Mouse (Mus musculus) liver, embryonic 11.5 days (tissue): ENCODE data around the gene Cradd. TPM values are rescaled to one million over a fixed set of nuclear protein-coding genes. Genes with fewer than 3 reads are reported as not detected.

Source experiments
- ATAC-seq: fragments of 200-750 bp; cut with Nextera tagmentation; replicated peaks from 2 replicates; pipeline ENCODE4 v1.8.0; 2017; ENCODE audit warnings: moderate number of reproducible peaks, mild to moderate bottlenecking, moderate TSS enrichment, moderate library complexity; ENCODE audit not compliant: low FRiP score
- DNase-seq: peaks from one replicate; pipeline ENCODE4 v3.0.0-alpha.2; 2017; ENCODE audit warnings: low spot score
- H3K27ac ChIP-seq: fragments of 300-500 bp; sonication (generic); 2 replicates; pipeline ENCODE4 v1.5.1; 2014; ENCODE audit warnings: mild to moderate bottlenecking, low read depth, low read length, control low read depth
- H3K27me3 ChIP-seq: fragments of 300-500 bp; sonication (generic); replicated peaks from 2 replicates; pipeline ENCODE4 v1.6.1; 2014; ENCODE audit warnings: low read length, mixed read lengths; ENCODE audit not compliant: control insufficient read depth, insufficient read depth
- H3K36me3 ChIP-seq: fragments of 300-500 bp; sonication (generic); 2 replicates; pipeline ENCODE4 v1.6.1; 2014; ENCODE audit warnings: mild to moderate bottlenecking, low read length, moderate library complexity, mixed read lengths; ENCODE audit not compliant: control insufficient read depth, insufficient read depth
- H3K4me1 ChIP-seq: fragments of 300-500 bp; sonication (generic); replicated peaks from 2 replicates; pipeline ENCODE4 v1.6.1; 2014; ENCODE audit warnings: low read length, mixed read lengths; ENCODE audit not compliant: control insufficient read depth, insufficient read depth
- H3K4me2 ChIP-seq: fragments of 300-500 bp; sonication (generic); 2 replicates; pipeline ENCODE4 v1.6.1; 2014; ENCODE audit warnings: mild to moderate bottlenecking, control low read depth, moderate library complexity
- H3K4me3 ChIP-seq: fragments of 300-500 bp; sonication (generic); 2 replicates; pipeline ENCODE4 v1.5.1; 2014; ENCODE audit warnings: low read depth, low read length, control low read depth
- H3K9ac ChIP-seq: fragments of 300-500 bp; sonication (generic); 2 replicates; pipeline ENCODE4 v1.6.1; 2014; ENCODE audit warnings: low read depth, low read length, control low read depth
- H3K9me3 ChIP-seq: fragments of 300-500 bp; sonication (generic); 2 replicates; pipeline ENCODE4 v1.6.1; 2016; ENCODE audit warnings: low read length, inconsistent platforms, mixed read lengths; ENCODE audit not compliant: control insufficient read depth
- WGBS: fragments of 180-500 bp; shearing (Covaris S2); extraction: QIAGEN DNeasy Blood & Tissue Kit; methylation state at CpG from one replicate; pipeline ENCODE4 v1.1.7; 2014; 5-methylcytosine and 5-hydroxymethylcytosine counted together
- polyA plus RNA-seq: library from polyadenylated mRNA; unstranded; fragments of >200 nt; fragmentation: Nextera tagmentation; extraction: Ambion mirVana; gene quantifications from 2 replicates; pipeline ENCODE4 v1.2.1, GENCODE M21; 2014

Cradd gene
- polyA plus RNA-seq, 1 experiment from 2014 or later: 10.5 TPM

DNA sequence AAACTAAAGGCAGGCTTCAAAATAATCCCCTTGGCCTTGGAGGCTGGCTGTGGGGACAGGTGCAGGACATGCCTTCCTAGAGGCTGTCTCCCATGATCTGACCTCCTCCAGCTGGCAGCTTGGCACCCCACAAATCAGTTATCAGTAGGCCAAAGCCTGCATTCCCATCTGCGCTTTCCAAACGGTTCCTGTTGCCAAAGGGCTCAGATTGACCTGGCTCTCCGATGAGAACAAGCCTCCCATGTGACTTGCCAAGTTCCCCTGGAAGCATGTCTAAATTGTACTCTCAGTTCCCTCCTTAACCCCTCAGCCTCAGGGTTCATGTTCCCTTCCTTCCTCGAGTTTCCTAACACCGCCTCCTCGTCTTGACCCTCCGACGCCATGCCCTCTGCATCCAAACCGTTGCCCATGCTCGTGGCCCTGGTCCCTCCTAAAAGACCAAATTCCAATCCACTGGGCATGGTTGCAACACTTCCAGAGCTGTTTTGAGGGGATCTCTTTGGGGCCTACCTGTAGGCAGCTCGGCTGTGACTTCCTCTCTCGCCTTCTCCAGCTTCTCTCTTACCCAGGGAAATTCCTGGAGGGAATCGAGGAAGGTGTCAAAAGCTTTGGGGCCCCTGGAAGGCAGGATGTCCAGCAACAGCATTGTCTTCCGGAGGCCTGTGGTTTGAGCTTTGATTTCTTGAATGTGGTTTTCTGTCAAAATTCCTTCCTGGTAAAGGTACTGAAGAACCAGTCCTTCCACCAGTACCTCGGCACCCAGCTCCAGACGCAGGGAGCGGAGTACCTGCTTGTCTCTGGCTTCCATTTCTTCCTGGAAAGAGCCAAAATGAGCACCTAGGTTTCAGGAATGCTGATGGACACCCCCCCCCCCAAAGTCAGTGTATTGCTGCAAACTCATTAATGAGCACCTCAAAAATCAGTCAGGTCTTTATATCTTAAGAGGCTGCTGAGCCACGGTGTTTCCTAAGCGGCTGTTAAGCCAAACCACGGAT, 1.6 kb downstream of the Cradd start:
- Histone ChIP-seq H3K4me2 (peak overlapping the region; percentile 76), H3K9ac (no peak overlapping the region), H3K4me3 (peak overlapping the region; percentile 74; the same call in 1 of the 2 replicates), H3K36me3 (no peaks in the 10 kb centered on the region), H3K9me3 (no peaks in the 10 kb centered on the region), H3K27ac (no peak overlapping the region), H3K27me3 (no peaks in the 10 kb centered on the region), H3K4me1 (peaks cover 12% of the 10 kb centered on the region)
- 56% methylated on average over 20 of the region's 20 CpGs for WGBS
- ATAC-seq (no peak), DNase-seq (no peak)

DNA sequence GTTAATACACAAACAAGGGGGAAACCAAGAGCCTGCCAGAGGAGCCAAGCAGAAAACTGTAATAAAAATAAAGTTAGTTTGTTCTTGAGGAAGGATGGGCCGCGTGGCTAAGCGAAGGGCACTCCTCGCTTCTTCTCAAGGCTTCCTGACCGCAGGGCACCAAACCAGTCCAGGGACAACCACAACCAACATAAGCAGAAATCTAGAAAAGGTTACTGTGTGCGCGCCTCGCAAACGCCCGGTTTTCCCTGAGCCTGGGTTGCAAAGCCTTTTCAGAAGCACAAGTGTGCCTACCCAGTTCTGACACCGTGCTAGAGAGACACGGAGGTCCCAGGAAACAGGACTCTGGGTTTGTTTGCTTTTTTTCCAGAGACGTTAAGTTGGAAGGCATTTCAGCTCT, 4.9 kb downstream of the Cradd start:
- no peaks in the 10 kb centered on the region for H3K9me3 ChIP-seq
- DNase-seq (no peak), ATAC-seq (no peak)
- no peak overlapping the region for H3K9ac ChIP-seq
- H3K36me3 ChIP-seq: no peaks in the 10 kb centered on the region
- WGBS: 86% methylated on average over 13 of the region's 13 CpGs
- H3K4me3 ChIP-seq: no peak overlapping the region
- H3K27ac ChIP-seq: no peak overlapping the region
- H3K27me3 ChIP-seq: no peaks in the 10 kb centered on the region
- peaks cover 19% of the 10 kb centered on the region for H3K4me1 ChIP-seq
- H3K4me2 ChIP-seq: no peak overlapping the region

DNA sequence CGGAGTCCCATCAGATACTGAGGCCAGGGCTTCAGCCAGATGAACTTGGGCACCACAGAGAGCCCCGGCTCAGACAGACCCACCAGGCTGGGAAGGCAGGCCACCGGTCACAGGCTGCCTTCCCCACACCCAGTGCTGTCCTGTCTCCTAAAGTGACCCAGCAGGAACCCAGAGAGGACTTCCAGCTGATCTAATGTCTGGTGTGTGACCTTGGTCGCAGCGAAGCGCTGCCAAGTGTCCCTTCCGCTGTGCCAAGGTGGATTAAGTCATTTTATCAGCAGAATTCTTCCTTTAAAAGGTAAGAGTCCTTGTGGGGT, 5.6 kb downstream of the Cradd start:
- ATAC-seq: no peak; the same call in 1 of the 2 replicates
- DNase-seq: no peak
- Histone ChIP-seq H3K36me3 (no peaks in the 10 kb centered on the region), H3K9me3 (no peaks in the 10 kb centered on the region), H3K27ac (no peak overlapping the region), H3K4me2 (no peak overlapping the region), H3K4me3 (no peak overlapping the region), H3K4me1 (peaks cover 19% of the 10 kb centered on the region), H3K9ac (no peak overlapping the region), H3K27me3 (no peaks in the 10 kb centered on the region)
- 89% methylated on average over 7 of the region's 7 CpGs for WGBS

DNA sequence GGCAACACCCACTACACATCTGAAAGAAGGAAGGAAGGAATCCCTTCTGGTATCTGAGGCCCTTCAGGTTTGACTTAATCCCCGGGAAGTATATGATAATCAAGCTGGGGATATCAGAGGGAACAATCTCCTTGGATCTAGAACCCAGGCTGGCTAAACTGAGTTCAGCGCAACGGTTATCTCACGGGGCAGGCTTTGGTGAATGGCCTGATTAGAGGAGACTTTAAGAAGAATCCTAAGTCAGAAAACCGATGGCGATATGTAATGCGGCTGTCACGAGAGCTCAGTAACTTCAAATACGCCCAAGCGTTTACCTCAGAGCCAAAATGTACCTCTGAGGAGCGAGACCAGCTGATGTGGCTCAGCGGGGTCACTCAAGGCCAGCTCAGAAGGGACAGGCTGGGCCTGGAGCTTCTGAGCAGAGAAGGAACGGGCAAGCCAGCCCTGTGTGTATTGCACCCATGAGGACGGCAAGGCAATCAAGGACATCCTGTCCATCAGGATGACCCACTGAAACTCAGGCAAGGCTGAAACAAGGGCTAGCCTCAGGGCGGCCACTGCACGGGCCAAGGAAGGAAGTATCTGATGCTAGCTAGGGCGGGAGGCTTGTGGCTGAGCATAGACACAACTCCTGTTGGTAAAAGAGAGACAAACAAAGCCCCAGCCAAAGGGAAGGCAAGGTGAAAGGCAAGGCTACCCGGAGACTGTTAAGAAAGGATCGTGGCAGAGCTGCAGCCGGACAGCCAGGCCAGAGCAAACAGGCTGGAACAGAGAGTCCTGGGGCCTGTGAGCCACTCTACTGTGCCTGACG, 6.1 kb downstream of the Cradd start:
- Histone ChIP-seq H3K9ac (no peak overlapping the region), H3K36me3 (no peaks in the 10 kb centered on the region), H3K9me3 (no peaks in the 10 kb centered on the region), H3K4me3 (no peak overlapping the region), H3K4me2 (no peak overlapping the region), H3K4me1 (peaks cover 17% of the 10 kb centered on the region), H3K27ac (no peak overlapping the region), H3K27me3 (no peaks in the 10 kb centered on the region)
- DNase-seq: no peak
- 0 out of 2 replicates have a peak, but pooled peaks have one; percentile 24 for ATAC-seq
- 74% methylated on average over 21 of the region's 21 CpGs for WGBS

DNA sequence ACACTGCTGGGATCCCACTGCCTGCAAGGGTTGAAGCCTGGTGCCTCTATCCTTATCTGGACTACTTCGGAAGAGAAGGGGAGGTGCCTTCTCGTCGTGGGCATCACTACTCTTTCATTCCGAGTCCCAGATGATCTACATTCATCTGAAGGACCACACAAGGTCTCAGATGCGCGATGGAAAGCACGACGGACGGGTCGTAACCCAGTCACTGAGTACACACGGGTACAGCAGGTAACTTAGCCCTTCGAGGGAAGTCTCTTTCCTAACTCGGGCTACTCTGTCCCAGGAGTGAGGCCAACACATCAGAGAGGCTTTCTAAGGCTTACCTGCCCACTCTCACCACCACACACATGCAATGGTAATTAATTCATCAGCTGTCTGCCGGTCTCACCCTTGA, 6.8 kb downstream of the Cradd start:
- Histone ChIP-seq H3K4me3 (no peak overlapping the region), H3K27ac (no peak overlapping the region), H3K4me2 (no peak overlapping the region), H3K9ac (no peak overlapping the region), H3K36me3 (no peaks in the 10 kb centered on the region), H3K4me1 (peaks cover 11% of the 10 kb centered on the region), H3K9me3 (no peaks in the 10 kb centered on the region), H3K27me3 (no peaks in the 10 kb centered on the region)
- WGBS: 73% methylated on average over 14 of the region's 14 CpGs
- DNase-seq (no peak), ATAC-seq (no peak)

DNA sequence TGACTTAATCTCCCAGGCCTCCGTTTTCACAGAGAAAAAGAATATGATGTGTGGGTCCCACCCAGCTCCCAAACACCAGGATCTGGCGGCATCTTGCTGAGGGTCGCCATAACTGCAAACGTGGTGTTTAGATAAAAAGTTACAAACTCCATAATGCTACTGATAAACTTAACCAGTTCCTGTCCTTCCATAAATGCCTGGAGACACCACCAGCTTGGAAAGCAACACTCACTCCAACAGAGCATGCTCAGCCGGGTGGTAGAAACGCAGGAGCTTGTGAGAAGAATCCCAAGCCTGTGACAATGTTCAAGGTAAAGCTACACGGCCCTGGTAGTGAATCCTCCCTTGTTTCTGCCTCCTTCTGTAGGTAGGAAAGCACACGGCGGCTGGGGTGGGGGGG, 7.3 kb downstream of the Cradd start:
- WGBS: 55% methylated on average over 9 of the region's 9 CpGs
- Histone ChIP-seq H3K27me3 (no peaks in the 10 kb centered on the region), H3K4me2 (no peak overlapping the region), H3K27ac (no peak overlapping the region), H3K4me1 (peaks cover 10% of the 10 kb centered on the region), H3K9me3 (no peaks in the 10 kb centered on the region), H3K9ac (no peak overlapping the region), H3K36me3 (no peaks in the 10 kb centered on the region), H3K4me3 (no peak overlapping the region)
- no peak for DNase-seq
- no peak for ATAC-seq

DNA sequence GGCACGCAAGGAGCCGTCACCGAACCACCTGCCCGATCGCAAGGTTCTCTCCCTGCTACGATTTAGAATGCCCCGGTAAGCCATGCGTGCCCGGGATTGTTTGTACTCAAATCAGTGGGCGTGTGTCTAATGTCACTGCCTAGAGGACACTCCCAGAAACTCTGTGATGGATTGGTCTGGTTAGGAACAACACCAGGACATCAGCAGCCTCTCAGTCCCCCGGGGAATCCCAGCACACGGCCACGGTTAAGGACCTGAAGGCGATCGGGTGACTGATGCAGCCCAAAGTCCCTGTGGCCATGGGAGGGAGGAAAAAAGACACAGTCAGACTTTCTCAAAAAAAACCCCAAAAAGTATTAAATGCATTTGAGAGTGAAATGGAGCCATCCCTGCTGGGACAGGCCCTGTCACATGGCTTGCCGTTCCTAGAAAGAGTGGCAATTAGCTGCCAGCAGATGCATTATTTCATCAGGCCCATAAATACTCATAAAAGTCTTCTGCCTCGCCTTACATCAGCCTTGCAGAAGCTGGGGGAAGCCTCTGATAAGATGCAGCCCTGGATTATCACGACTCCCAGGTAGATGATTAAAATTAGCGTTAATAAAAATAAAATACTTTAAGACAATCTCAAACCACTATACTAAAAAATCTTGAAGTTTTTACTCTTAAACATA, 8.0 kb downstream of the Cradd start:
- no peaks in the 10 kb centered on the region for H3K36me3 ChIP-seq
- no peak overlapping the region for H3K4me2 ChIP-seq
- ATAC-seq (no peak), DNase-seq (no peak)
- 68% methylated on average over 19 of the region's 19 CpGs for WGBS
- no peak overlapping the region for H3K4me3 ChIP-seq
- no peaks in the 10 kb centered on the region for H3K27me3 ChIP-seq
- no peaks in the 10 kb centered on the region for H3K9me3 ChIP-seq
- H3K27ac ChIP-seq: no peak overlapping the region
- H3K4me1 ChIP-seq: peaks cover 10% of the 10 kb centered on the region
- H3K9ac ChIP-seq: no peak overlapping the region

DNA sequence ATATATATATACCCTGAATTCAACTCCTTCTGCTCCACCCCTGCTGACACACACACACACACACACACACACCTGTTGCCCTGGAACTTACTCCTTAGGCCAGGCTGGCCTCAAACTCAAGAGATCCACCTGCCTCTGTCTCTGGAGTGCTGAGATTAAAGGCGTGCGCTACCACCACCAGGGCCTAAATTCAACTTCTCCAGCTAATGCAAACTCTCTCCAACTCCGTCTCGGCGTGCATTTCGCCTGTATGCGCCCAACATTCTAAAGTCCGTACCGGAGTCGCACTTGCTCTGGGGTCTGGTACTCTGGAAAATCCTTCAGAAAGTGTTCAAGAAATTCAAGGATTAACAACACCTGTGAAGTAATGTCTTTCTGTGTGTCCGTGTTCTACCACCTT, 8.6 kb downstream of the Cradd start:
- no peaks in the 10 kb centered on the region for H3K9me3 ChIP-seq
- WGBS: 86% methylated on average over 11 of the region's 11 CpGs
- peaks cover 10% of the 10 kb centered on the region for H3K4me1 ChIP-seq
- H3K27me3 ChIP-seq: no peaks in the 10 kb centered on the region
- no peak overlapping the region for H3K9ac ChIP-seq
- no peak overlapping the region for H3K4me3 ChIP-seq
- ATAC-seq: no peak
- no peak overlapping the region for H3K27ac ChIP-seq
- H3K36me3 ChIP-seq: no peaks in the 10 kb centered on the region
- H3K4me2 ChIP-seq: no peak overlapping the region
- DNase-seq: no peak
